In the genomic region with DNA sequence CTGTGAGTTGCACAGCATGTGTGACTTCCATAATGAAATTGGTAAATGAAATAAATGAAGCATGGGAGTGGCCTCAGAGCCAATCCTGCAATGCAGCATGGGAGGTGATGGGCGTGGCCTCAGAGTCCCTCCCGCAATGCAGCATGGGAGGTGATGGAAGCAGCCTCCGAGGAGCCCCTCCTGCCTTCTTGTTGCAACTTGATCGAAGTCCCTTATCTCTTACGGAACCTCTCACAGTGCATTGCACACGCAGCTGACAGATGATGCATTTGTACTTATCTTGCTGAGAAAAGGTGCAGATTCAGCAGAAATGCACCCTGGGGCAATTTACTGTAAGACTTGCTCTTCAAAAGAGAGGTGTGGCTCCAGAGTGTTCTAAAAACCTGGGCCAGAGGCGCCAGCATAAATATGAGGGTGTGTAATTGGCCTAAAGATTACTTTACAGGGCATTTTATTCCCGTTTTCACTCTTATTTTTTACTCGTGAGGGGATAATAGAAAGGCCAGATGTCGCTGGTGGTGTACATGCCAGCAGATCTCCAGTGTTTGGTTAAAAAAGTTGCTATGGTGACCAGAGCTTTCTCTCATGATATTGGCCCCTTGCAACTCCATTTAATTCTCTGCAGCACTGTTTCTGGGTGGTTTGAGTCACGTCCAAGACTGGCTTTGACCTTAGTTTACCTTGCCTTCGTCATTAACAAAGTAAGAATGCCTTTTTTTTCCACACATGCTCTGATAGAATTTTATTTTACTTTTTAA, we compare ENCODE assay signal across 12 mouse cellular contexts. TPM values are rescaled to one million over a fixed set of nuclear protein-coding genes. Genes with fewer than 3 reads are reported as not detected.
DNase-seq lines count a peak whose midpoint lies in the region; ATAC-seq lines count a peak whose summit lies in the region.
"Had no signal": no experiment of that assay in that cellular context is flagged by ENCODE, and none has a peak within 500 bp of the region (broad histone marks: within the 10 kb centered on the region; RNA-seq: fewer than 3 reads in every experiment).

No protein-coding gene starts in this region.

- H3K9me3 ChIP-seq in heart, embryonic 12.5 days (replicated peaks) = no peaks in the 10 kb centered on the region
- H3K9me3 ChIP-seq in midbrain, embryonic 14.5 days (ENCODE audit: control insufficient read depth, low read length) = no peaks in the 10 kb centered on the region
- H3K9me3 ChIP-seq in midbrain, embryonic 11.5 days (ENCODE audit: control insufficient read depth, low read length) = no peaks in the 10 kb centered on the region
- H3K9me3 ChIP-seq in liver, embryonic 12.5 days (replicated peaks) = no peaks in the 10 kb centered on the region
- H3K9me3 ChIP-seq in kidney, embryonic 16.5 days (ENCODE audit: low read length) = no peaks in the 10 kb centered on the region
- H3K9me3 ChIP-seq: midbrain, embryonic 12.5 days had no signal

- peaks cover 12% of the 10 kb centered on the region for H3K36me3 ChIP-seq in heart, embryonic 12.5 days
- H3K36me3 ChIP-seq in midbrain, embryonic 14.5 days (ENCODE audit: control insufficient read depth, insufficient read depth, low read length) = no peaks in the 10 kb centered on the region
- no peaks in the 10 kb centered on the region for H3K36me3 ChIP-seq in midbrain, embryonic 11.5 days (ENCODE audit: control insufficient read depth, insufficient read depth, low read length)
- H3K36me3 ChIP-seq in liver, embryonic 12.5 days = no peaks in the 10 kb centered on the region
- H3K36me3 ChIP-seq in kidney, embryonic 16.5 days (ENCODE audit: insufficient read depth, low read length) = 0 out of 2 replicates have a peak, but pooled peaks cover 4% of the 10 kb centered on the region

- 65% methylated on average over 12 of the region's 12 CpGs for WGBS in heart, embryonic 12.5 days
- WGBS in midbrain, embryonic 14.5 days = 73% methylated on average over 12 of the region's 12 CpGs
- WGBS in midbrain, embryonic 11.5 days = 83% methylated on average over 12 of the region's 12 CpGs
- WGBS in liver, embryonic 12.5 days (ENCODE audit: insufficient replicate concordance) = 60% methylated on average over 12 of the region's 12 CpGs
- WGBS in kidney, embryonic 16.5 days = 82% methylated on average over 12 of the region's 12 CpGs

- DNase-seq in heart, adult 18-20 months = peak; percentile 32 to 34
- peak; percentile 24 for DNase-seq in midbrain, embryonic 14.5 days
- no peak for DNase-seq in midbrain, embryonic 11.5 days (ENCODE audit: low spot score, missing footprints)
- DNase-seq in right cerebral cortex, postnatal 36 days (ENCODE audit: low spot score in 2 of 2) = no peak
- no peak for DNase-seq in retina, embryonic 14.5 days (ENCODE audit: low spot score)
- DNase-seq: cerebellum, postnatal 36 days; lung, adult 18-20 months; thymus, postnatal 25 days had no signal

- H3K27ac ChIP-seq in heart, embryonic 12.5 days (ENCODE audit: poor library complexity, severe bottlenecking) = no peak overlapping the region
- no peak overlapping the region for H3K27ac ChIP-seq in midbrain, embryonic 14.5 days (replicated peaks; ENCODE audit: low read depth, low read length)
- no peak overlapping the region for H3K27ac ChIP-seq in midbrain, embryonic 11.5 days (ENCODE audit: low read depth, low read length)
- peak overlapping the region; percentile 77 for H3K27ac ChIP-seq in liver, embryonic 12.5 days
- H3K27ac ChIP-seq in kidney, embryonic 16.5 days (ENCODE audit: low read length) = no peak overlapping the region
- H3K27ac ChIP-seq: midbrain, embryonic 12.5 days had no signal

- ATAC-seq in heart, embryonic 12.5 days (ENCODE audit: insufficient number of reproducible peaks, low FRiP score) = no peak
- ATAC-seq in midbrain, embryonic 14.5 days (ENCODE audit: low FRiP score, low TSS enrichment) = no peak
- ATAC-seq in midbrain, embryonic 11.5 days (ENCODE audit: low FRiP score) = no peak
- ATAC-seq in liver, embryonic 12.5 days = peak; percentile 80
- ATAC-seq in kidney, embryonic 16.5 days (ENCODE audit: low FRiP score, low TSS enrichment) = no peak

- H3K4me2 ChIP-seq in heart, embryonic 12.5 days = no peak overlapping the region
- H3K4me2 ChIP-seq in midbrain, embryonic 14.5 days (ENCODE audit: low read length) = no peak overlapping the region
- no peak overlapping the region for H3K4me2 ChIP-seq in midbrain, embryonic 11.5 days
- H3K4me2 ChIP-seq in liver, embryonic 12.5 days = peak overlapping the region; percentile 19
- no peak overlapping the region for H3K4me2 ChIP-seq in kidney, embryonic 16.5 days (replicated peaks; ENCODE audit: low read depth, low read length)
- H3K4me2 ChIP-seq: midbrain, embryonic 12.5 days had no signal

- H3K27me3 ChIP-seq in heart, embryonic 12.5 days (replicated peaks) = no peaks in the 10 kb centered on the region
- no peaks in the 10 kb centered on the region for H3K27me3 ChIP-seq in midbrain, embryonic 14.5 days (ENCODE audit: control insufficient read depth, insufficient read depth, low read length)
- no peaks in the 10 kb centered on the region for H3K27me3 ChIP-seq in midbrain, embryonic 11.5 days (ENCODE audit: control insufficient read depth, insufficient read depth, low read length)
- peaks cover 2% of the 10 kb centered on the region; the same call in 1 of the 2 replicates for H3K27me3 ChIP-seq in liver, embryonic 12.5 days (replicated peaks)
- no peaks in the 10 kb centered on the region for H3K27me3 ChIP-seq in kidney, embryonic 16.5 days (ENCODE audit: insufficient read depth, low read length)
- H3K27me3 ChIP-seq: midbrain, embryonic 12.5 days had no signal

- H3K4me3 ChIP-seq in heart, embryonic 12.5 days = no peak overlapping the region
- no peak overlapping the region for H3K4me3 ChIP-seq in midbrain, embryonic 14.5 days (replicated peaks; ENCODE audit: low read depth, low read length)
- H3K4me3 ChIP-seq in midbrain, embryonic 11.5 days (ENCODE audit: low read depth, low read length) = no peak overlapping the region
- no peak overlapping the region for H3K4me3 ChIP-seq in liver, embryonic 12.5 days
- H3K4me3 ChIP-seq in kidney, embryonic 16.5 days (ENCODE audit: low read length) = no peak overlapping the region
- H3K4me3 ChIP-seq: midbrain, embryonic 12.5 days had no signal

- no peak overlapping the region for H3K9ac ChIP-seq in heart, embryonic 12.5 days
- H3K9ac ChIP-seq in midbrain, embryonic 14.5 days (replicated peaks; ENCODE audit: low read length) = no peak overlapping the region
- H3K9ac ChIP-seq in midbrain, embryonic 11.5 days (ENCODE audit: low read length) = no peak overlapping the region
- H3K9ac ChIP-seq in liver, embryonic 12.5 days = no peak overlapping the region
- H3K9ac ChIP-seq in kidney, embryonic 16.5 days (replicated peaks; ENCODE audit: low read length) = no peak overlapping the region
- H3K9ac ChIP-seq: midbrain, embryonic 12.5 days had no signal

- no peaks in the 10 kb centered on the region for H3K4me1 ChIP-seq in heart, embryonic 12.5 days (replicated peaks)
- no peaks in the 10 kb centered on the region for H3K4me1 ChIP-seq in midbrain, embryonic 14.5 days (ENCODE audit: control insufficient read depth, insufficient read depth, low read length)
- no peaks in the 10 kb centered on the region for H3K4me1 ChIP-seq in midbrain, embryonic 11.5 days (ENCODE audit: control insufficient read depth, insufficient read depth, low read length)
- H3K4me1 ChIP-seq in liver, embryonic 12.5 days = peaks cover 39% of the 10 kb centered on the region
- 0 out of 2 replicates have a peak, but pooled peaks cover 3% of the 10 kb centered on the region for H3K4me1 ChIP-seq in kidney, embryonic 16.5 days (ENCODE audit: insufficient read depth, low read length)

RNA-seq across cellular contexts. Expression of a gene that starts 35.4 kb away (rescaled TPM):
- total RNA-seq in heart, adult 18-20 months (2021) = not detected
- polyA plus RNA-seq in heart, embryonic 12.5 days (2016; fragmentation: Nextera tagmentation; extraction: Ambion mirVana) = 0.10 TPM in 1 of 2 replicates, not detected in the other
- 0.23 TPM in 1 of 2 replicates, not detected in the other for polyA plus RNA-seq in midbrain, embryonic 14.5 days (2014; fragmentation: Nextera tagmentation; extraction: Ambion mirVana)
- polyA plus RNA-seq in midbrain, embryonic 11.5 days (2014; fragmentation: Nextera tagmentation; extraction: Ambion mirVana) = 0.19 TPM in 1 of 2 replicates, not detected in the other
- polyA plus RNA-seq in liver, embryonic 12.5 days (2016; fragmentation: Nextera tagmentation; extraction: Ambion mirVana) = 0.08 and 0.13 TPM in 2 replicates
- 0.26 and 0.39 TPM in 2 replicates for polyA plus RNA-seq in kidney, embryonic 16.5 days (2015; fragmentation: Nextera tagmentation; extraction: Ambion mirVana)
- polyA plus RNA-seq: midbrain, embryonic 12.5 days had no signal

Comparison
In these comparisons a context has a peak if more than half of its experiments do, and no peak if none do; other contexts are left out.
1. DNase-seq: peak in heart, adult 18-20 months (2 of 2) and midbrain, embryonic 14.5 days (single experiment); none in midbrain, embryonic 11.5 days (single experiment), right cerebral cortex, postnatal 36 days (0 of 2) and retina, embryonic 14.5 days (single experiment).